Mouse (Mus musculus) megakaryocyte-erythroid progenitor cell, adult 5-6 weeks (primary cell): ENCODE data around the gene Tlk1. TPM values are rescaled to one million over a fixed set of nuclear protein-coding genes. Genes with fewer than 3 reads are reported as not detected.
"Not testable (repeated sequence)": the region's sequence is repeated elsewhere in the genome, so short reads cannot be mapped to it uniquely, and the experiment has no call there.

Experiments
- ATAC-seq: replicated peaks from 2 replicates; pipeline ENCODE4 v1.8.0; 2016; ENCODE audit warnings: mild to moderate bottlenecking, inconsistent platforms; ENCODE audit not compliant: severe bottlenecking, poor library complexity, low FRiP score, low TSS enrichment
- total RNA-seq, 2 experiments: library from RNA; stranded (forward) in 1 of 2; stranded (reverse) in 1 of 2; fragments of 200-1000, 215-1000 nt in 1 of 2; fragments of >200 nt in 1 of 2; fragmentation: Nextera tagmentation in 1 of 2; gene quantifications; 2 replicates each; pipeline ENCODE4 v1.2.3; 2014 to 2017

Tlk1 gene
- total RNA-seq, 2 experiments from 2014 or later, result 121 to 128 TPM

DNA sequence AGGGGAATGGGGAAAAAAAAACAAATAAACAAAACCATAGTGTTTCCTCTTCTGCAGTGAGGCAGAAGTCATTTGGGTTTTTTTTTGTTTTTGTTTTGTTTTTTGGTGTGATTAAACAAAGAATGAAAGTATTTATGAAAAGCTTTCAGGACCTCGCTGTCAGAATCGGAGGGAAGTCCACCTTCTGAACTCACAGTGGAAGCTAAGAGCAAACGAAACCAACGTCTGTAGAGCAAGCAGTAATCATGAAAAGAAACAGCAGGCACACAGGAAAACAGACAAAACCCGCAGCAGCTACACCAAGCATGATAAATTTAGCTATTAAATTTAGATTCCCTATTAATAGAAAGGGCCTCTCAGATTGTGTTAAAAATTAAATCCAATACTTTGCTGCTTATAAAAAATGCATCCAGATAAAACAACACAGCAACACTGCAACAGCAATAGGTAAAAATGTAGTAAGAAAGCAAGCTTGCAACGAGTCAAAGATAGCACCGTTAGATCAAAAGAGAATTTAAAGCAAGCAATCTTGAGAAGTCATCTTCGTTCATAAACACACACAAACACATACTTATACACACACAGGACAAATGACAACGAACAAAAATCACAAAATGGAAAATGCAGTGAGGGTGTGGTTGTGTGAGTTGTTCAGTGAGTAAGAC, 10.2 kb upstream of the Tlk1 start:
- ATAC-seq, result no peak

DNA sequence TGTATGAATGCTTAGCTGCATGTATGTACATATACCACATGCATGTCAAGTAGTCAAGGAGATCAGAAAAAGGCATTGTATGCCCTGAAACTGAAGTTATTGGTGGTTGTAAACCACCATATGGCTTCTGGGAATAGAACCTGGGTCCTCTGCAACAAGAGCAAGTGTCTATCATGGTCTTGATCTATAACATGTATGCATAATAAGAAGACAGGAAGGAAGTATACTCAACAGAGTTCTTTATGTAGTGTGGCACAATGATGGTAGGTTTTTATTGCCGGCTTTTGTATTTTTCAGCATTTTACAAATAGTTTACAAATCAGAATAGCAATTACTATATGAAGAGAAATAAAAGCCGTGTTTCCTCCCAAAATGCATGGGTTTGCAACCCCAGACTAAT, 9.7 kb upstream of the Tlk1 start:
- no peak for ATAC-seq

DNA sequence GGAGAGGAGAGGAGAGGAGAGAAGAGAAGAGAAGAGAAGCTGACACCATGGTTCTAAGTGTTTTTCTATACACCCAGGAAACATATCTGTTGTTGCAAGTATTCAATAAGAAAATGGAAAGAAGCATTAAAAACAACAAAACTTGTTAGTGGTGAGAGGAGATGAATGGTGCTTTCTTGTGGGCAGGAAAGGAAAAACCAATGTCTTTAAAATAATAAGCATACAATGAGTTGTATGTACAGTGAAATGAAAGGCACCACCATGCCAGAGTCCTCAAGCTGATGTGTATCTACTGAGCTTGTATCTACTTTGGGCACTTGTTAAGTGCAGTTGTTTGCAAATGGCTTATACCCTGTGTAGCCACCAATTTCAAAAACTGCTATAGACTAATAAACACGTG, 7.7 kb upstream of the Tlk1 start:
- no peak for ATAC-seq

DNA sequence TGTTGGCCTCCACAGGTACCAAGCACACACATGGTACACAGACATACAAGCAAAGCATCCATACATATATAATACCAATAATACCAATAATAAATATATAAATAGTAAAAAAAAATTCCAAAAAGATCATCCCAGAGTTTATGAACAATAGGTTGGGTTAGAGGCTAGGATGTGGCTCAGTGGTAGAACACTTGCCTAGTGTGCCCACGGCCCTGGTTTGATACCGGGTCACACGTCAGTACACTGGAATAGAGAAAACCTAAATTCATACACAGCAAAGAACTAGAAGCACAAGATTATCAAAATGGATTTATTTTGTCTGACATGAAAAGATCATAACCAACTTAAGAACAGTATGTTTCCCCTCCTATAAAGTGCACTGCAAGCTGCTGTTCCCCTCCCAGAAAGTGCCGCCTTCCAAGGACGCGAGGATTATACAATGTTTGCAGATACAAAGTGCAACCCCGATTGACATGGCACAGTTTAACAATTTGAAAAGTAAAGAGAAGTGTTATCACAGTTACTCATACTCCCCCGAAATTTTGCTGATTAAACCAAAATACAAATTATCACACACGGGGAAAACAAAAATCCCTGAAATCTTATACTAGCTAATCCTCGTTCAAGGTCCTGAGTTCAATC, 6.3 kb upstream of the Tlk1 start:
- ATAC-seq, result no peak

DNA sequence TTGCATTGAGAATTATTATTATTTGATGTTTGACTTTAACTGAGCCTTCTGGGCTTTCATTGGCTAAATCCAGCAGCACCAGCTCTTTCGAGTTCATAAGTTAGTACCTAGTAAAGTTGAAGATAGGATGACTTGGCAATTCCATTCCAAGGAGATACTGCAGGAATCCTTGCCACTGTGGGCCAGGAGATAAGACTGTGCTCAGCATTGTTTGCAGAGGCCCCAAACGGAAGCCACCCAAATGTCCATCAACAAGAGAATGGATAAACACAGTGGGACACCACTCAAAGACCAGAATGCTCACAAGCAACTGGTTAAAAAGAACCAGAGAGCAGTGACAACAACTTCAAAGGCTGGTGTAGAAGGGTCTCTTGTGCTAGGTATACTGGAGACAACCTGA, 5.2 kb upstream of the Tlk1 start:
- peak; percentile 55 for ATAC-seq

DNA sequence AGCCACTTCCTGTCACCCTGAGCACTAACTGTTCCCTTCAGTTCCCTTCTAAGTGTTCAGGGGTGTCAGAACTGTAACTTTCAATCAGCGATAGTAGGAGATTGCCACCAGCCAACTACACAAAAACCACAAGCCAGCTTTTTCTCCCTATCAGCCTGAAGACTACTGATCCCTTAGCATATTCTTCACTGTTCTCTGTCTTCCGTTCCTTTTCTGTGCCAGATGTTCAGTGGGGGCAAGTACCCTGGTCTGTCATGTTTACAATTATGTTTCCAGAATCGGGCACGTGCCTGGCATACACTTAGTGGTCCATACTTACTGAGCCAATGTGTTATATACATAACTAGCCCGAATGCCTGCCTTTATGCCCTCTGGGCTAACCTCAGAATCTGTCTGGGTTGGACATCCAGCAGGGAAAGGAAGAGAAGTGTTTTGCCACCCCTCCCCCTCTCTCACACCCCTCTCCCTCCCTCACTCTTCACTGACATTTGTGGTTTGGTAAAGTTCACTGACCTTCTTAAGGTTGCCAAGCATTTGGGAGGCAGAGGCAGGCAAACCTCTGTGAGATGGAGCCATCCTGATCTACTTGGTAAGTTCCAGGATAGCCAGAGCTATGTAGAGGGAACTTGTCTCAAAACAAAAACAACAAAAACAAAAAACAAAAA, 4.5 kb upstream of the Tlk1 start:
- ATAC-seq, result peak; percentile 50

DNA sequence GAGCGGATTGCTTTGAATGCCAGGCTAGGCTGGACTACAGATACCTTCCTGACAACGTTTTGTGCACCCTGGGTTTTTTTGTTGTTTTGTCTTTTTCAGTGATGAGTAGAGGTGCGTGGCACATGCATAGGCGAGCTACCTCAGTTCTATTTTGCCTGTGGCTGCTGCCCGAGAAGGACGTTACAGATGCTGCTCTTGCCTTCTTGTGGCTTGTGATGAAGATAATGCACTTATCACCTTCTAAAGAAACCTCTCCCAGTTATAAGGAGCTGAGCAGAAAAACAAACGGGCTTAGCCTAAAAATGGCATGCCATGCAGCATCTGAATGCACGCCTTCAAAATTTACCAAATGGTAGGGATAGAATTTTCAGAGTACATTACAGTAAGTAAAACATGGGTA, 2.3 kb upstream of the Tlk1 start:
- ATAC-seq, result no peak

- peak; percentile 51 for ATAC-seq
Measured at GRCm38 (mm10) chr2:70826436-70827230, 1.1 kb upstream of the Tlk1 start.

- ATAC-seq, result peak; percentile 20
Measured at GRCm38 (mm10) chr2:70824838-70825370, 624 bp downstream of the Tlk1 start.

GRCm38 (mm10) chr2:70823926-70824800, 1.4 kb downstream of the Tlk1 start:
- ATAC-seq, result no peak

DNA sequence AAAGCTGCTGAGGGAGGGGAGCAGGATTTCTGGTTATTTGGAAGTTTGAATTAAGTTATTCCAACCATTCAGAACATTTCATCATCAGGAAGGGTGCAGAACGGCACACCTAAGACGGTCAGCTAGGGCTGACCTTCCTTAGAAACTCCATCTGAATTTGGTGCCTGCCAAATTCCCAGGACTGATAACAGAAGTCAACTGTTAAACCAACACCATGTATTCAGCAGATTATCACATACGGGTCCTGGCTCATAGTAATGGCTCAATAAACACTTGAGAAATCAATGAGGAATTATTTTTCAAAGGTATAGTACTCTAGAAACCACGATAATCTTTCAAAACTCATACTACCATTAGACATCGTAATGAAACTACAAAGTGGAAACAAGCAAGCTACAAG, 2.1 kb downstream of the Tlk1 start:
- ATAC-seq, result no peak

DNA sequence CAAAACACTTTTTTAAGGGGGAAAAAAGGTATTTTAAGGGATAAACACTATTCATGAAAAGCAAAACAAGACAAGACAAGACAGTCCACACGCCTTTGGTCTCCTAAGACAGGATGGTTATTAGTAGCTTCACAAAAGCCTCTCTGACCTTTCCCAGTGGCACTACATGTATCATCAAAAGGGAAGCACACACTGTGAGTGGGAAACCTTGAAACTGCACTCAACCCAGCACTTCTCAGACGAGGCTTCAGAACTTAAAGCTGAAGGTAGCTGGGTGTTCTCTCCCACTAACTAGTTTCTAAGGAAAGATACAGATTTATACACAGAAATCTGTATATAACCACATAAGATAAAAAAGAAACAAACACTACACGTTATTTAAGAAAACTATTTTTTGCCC, 8.6 kb downstream of the Tlk1 start:
- ATAC-seq, result no peak

- ATAC-seq, result no peak
Measured at GRCm38 (mm10) chr2:70816016-70816415, 9.5 kb downstream of the Tlk1 start.

- no peak for ATAC-seq
Measured at GRCm38 (mm10) chr2:70813608-70814007, 11.9 kb downstream of the Tlk1 start.

GRCm38 (mm10) chr2:70811476-70811875, 14.1 kb downstream of the Tlk1 start:
- ATAC-seq, result no peak

DNA sequence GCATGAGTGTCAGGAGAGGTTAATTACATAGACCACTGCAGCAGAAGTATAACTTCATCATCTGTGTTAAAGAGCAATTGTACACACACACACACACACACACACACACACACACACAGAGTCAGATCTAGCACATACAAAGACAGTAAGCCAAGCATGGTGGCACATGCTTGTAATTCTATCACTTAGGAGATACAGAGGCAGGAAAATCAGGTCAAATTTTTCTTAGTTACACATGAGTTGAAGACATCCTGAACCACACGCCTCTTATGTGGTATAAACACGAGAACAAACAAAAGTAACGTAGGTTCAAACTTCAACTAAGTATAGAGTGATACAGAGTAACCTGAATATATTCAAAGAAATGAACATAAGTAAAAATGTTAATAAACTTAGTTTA, 15.6 kb downstream of the Tlk1 start:
- no peak for ATAC-seq

DNA sequence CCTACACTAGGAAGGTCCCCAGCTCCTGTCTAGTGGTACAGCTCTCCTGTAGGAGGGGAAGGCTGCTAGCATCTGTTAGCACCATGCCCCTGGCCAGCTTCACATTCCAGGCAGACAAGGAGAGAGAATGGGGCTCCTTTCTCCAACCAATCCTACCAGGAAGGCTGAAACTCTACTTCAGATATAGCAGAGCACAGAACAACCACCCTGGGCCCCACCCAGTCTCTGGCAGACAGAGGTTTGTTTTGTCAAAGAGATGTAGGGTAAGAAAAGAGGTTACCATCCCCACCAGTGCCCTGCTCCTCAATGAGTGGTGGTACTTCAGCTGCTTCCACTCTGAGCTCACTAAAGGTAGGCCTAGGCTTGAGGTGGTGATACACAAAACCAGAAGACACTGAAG, 16.8 kb downstream of the Tlk1 start:
- ATAC-seq, result peak; percentile 61; the same call in 1 of the 2 replicates

DNA sequence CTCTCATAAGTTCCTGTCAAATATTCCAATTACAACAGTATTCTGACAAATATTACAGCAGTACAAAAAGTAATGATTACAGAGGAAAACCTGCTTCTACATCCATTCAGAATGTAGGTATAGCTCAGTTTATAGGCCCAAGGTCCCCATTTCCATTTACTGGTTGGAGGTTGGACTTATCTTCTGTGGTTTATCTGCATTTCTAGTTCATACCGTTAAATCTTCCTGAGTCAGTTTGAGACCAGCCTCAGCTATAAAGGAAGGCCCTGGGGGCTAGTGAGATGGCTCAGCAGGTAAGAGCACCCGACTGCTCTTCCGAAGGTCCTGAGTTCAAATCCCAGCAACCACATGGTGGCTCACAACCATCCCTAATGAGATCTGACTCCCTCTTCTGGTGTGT, 17.9 kb downstream of the Tlk1 start:
- ATAC-seq, result not testable (repeated sequence)

- ATAC-seq, result no peak
Measured at GRCm38 (mm10) chr2:70806020-70806419, 19.5 kb downstream of the Tlk1 start.
